ENCODE assay signal across 7 mouse cellular contexts in the genomic region with DNA sequence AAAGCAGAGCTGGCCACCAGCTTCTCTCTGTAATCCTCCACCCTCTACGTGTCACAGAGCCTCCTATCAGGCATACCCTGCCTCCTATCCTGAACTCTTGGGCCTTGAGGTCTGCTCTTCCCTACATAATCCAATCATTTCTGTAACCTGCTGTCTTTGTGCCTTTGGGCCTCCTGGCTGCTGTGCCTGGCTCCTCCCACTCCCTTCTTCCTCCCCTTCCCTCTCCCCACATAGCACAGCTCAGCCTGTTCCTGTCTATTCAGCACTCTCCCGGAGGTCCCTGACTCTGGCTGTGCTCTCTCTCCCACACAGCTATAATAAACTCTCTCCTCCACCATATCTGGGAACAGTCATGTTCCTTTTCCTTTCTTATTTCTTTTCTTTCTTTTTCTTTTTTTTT. TPM values are rescaled to one million over a fixed set of nuclear protein-coding genes. Genes with fewer than 3 reads are reported as not detected.
A peak's percentile ranks its signal among the peaks of the same experiment; 100 is the strongest.
DNase-seq lines count a peak whose midpoint lies in the region; ATAC-seq and TF ChIP-seq lines count a peak whose summit lies in the region.

A gene (plus strand): TSS at position 298 of the 400 bp plus-strand sequence.

- no peak for ATAC-seq in heart, embryonic 13.5 days (ENCODE audit: extremely low read depth, insufficient number of reproducible peaks, low FRiP score, low TSS enrichment)
- peak; percentile 46; the same call in 1 of the 2 replicates for ATAC-seq in liver, embryonic 11.5 days (replicated peaks; ENCODE audit: low FRiP score)

- no peaks in the 10 kb centered on the region for H3K36me3 ChIP-seq in ES-E14 (ENCODE audit: control insufficient read depth, insufficient read depth, low read length, poor library complexity, severe bottlenecking)
- H3K36me3 ChIP-seq in heart, embryonic 13.5 days: no peaks in the 10 kb centered on the region
- no peaks in the 10 kb centered on the region for H3K36me3 ChIP-seq in liver, embryonic 11.5 days (ENCODE audit: control insufficient read depth, insufficient read depth, low read length)

- no peak within 1 kb of the TSS for H3K27ac ChIP-seq in ES-E14 (ENCODE audit: insufficient read depth, low read depth, low read length, poor library complexity, severe bottlenecking)
- H3K27ac ChIP-seq in heart, embryonic 13.5 days (replicated peaks): peak within 1 kb of the TSS; percentile 73
- H3K27ac ChIP-seq in liver, embryonic 11.5 days (ENCODE audit: low read depth, low read length): no peak within 1 kb of the TSS

- peak within 1 kb of the TSS; percentile 21 for H3K4me2 ChIP-seq in heart, embryonic 13.5 days
- no peak within 1 kb of the TSS for H3K4me2 ChIP-seq in liver, embryonic 11.5 days

- intact Hi-C loops in gastrocnemius, postnatal 36 days (cut with DNase I): no loop called here

- DNase-seq in ES-E14 (ENCODE audit: low read depth, low spot score): no peak
- peak; percentile 69 for DNase-seq in R1 (ENCODE audit: low read depth, low spot score)
- no peak for DNase-seq in liver, embryonic 11.5 days (ENCODE audit: low spot score)
- DNase-seq in testis, postnatal 10 days (ENCODE audit: low spot score): peak; percentile 56
- DNase-seq in right cerebral cortex, postnatal 4 days: no peak
- no peak for DNase-seq in gastrocnemius, postnatal 36 days

- 9% methylated on average over 2 of the region's 2 CpGs for WGBS in heart, embryonic 13.5 days
- 11% methylated on average over 2 of the region's 2 CpGs for WGBS in liver, embryonic 11.5 days

- no peak within 1 kb of the TSS for H3K9ac ChIP-seq in ES-E14 (ENCODE audit: insufficient read depth, low read depth, low read length, poor library complexity, severe bottlenecking)
- 0 out of 2 replicates have a peak within 1 kb of the TSS, but pooled peaks have one; percentile 33 for H3K9ac ChIP-seq in heart, embryonic 13.5 days
- no peak within 1 kb of the TSS for H3K9ac ChIP-seq in liver, embryonic 11.5 days (ENCODE audit: low read depth, low read length)

- peaks cover 10 to 33% of the 10 kb centered on the region in 2 experiments; a peak in 3 of 4 replicates for H3K4me1 ChIP-seq in ES-E14 (ENCODE audit: control insufficient read depth in 2 of 2, insufficient read depth in 2 of 2, low read length in 2 of 2, poor library complexity in 1 of 2)
- H3K4me1 ChIP-seq in heart, embryonic 13.5 days: peaks cover 21% of the 10 kb centered on the region
- peaks cover 16% of the 10 kb centered on the region for H3K4me1 ChIP-seq in liver, embryonic 11.5 days (replicated peaks; ENCODE audit: control insufficient read depth, insufficient read depth, low read length)

- in situ Hi-C loops in ES-E14 (cut with MboI; ENCODE audit: low sequenced_read_pairs in 2 of 2, unreplicated experiment in 2 of 2): loop anchor here (25.0 kb wide), 2 partner anchors 287 to 587 kb away; no protein-coding TSS in a partner anchor

- no peaks in the 10 kb centered on the region for H3K27me3 ChIP-seq in heart, embryonic 13.5 days (replicated peaks)
- H3K27me3 ChIP-seq in liver, embryonic 11.5 days (replicated peaks; ENCODE audit: control insufficient read depth, insufficient read depth, low read length): no peaks in the 10 kb centered on the region

- no peaks in the 10 kb centered on the region for H3K9me3 ChIP-seq in ES-E14 (ENCODE audit: control insufficient read depth, insufficient read depth, low read depth, low read length)
- no peaks in the 10 kb centered on the region for H3K9me3 ChIP-seq in heart, embryonic 13.5 days
- no peaks in the 10 kb centered on the region for H3K9me3 ChIP-seq in liver, embryonic 11.5 days (ENCODE audit: control insufficient read depth, low read length)

- no peak within 1 kb of the TSS for H3K4me3 ChIP-seq in ES-E14 (ENCODE audit: insufficient read depth in 1 of 2, low read depth in 1 of 2, low read length in 2 of 2, poor library complexity in 1 of 2, severe bottlenecking in 1 of 2)
- H3K4me3 ChIP-seq in heart, embryonic 13.5 days: no peak within 1 kb of the TSS
- no peak within 1 kb of the TSS for H3K4me3 ChIP-seq in liver, embryonic 11.5 days (ENCODE audit: low read depth, low read length)

TF ChIP-seq in ES-E14, 5 proteins besides CTCF, POLR2A, EP300 and RAD21:
- TF ChIP-seq HCFC1 (IDR thresholded peaks at IDR 0.05; ENCODE audit: borderline replicate concordance, insufficient read depth, low read length): no peak
- peak; percentile 60; the same call in 1 of the 2 replicates for TF ChIP-seq MAFK (IDR thresholded peaks at IDR 0.05; ENCODE audit: insufficient read depth, low read depth, low read length)
- no peak for TF ChIP-seq ZC3H11A (IDR thresholded peaks at IDR 0.05; ENCODE audit: borderline replicate concordance, low read depth, low read length)

RNA-seq across cellular contexts. Expression of the gene that starts here (rescaled TPM):
- total RNA-seq in ES-E14 (2012; rRNA removed): 2.7 and 5.4 TPM in 2 replicates
- 3.3 and 4.6 TPM in 2 replicates for polyA plus RNA-seq in heart, embryonic 13.5 days (2015; fragmentation: Nextera tagmentation; extraction: Ambion mirVana)
- polyA plus RNA-seq in liver, embryonic 11.5 days (2014; fragmentation: Nextera tagmentation; extraction: Ambion mirVana): 12.6 and 13.9 TPM in 2 replicates
- 1 to 10 TPM in 1 of 2 experiments, under 1 TPM in 1; 0.54 to 2.4 TPM for total RNA-seq in gastrocnemius, postnatal 36 days (2021)

Comparison
In these comparisons a context has a peak if more than half of its experiments do, and no peak if none do; other contexts are left out.
1. DNase-seq: peak in R1 (single experiment) and testis, postnatal 10 days (single experiment); none in ES-E14 (single experiment), liver, embryonic 11.5 days (single experiment), right cerebral cortex, postnatal 4 days (single experiment) and gastrocnemius, postnatal 36 days (0 of 2).